Mouse (Mus musculus): ENCODE measurements around the gene Daam1. TPM values are rescaled to one million over a fixed set of nuclear protein-coding genes. Genes with fewer than 3 reads are reported as not detected.
A peak's percentile ranks its signal among the peaks of the same experiment; 100 is the strongest.

Daam1 gene
- total and polyA plus RNA-seq, 2 experiments: 7.7 to 33.4 TPM

- Histone ChIP-seq H3K27ac (replicated peaks; ENCODE audit: insufficient read depth, low read depth, low read length) (no peak overlapping the region), H3K9ac (ENCODE audit: low read depth, low read length) (no peak overlapping the region), H3K79me2 (ENCODE audit: control insufficient read depth, insufficient read depth, low read length) (no peaks in the 10 kb centered on the region), H3K27me3 (ENCODE audit: control insufficient read depth, insufficient read depth, low read length) (no peaks in the 10 kb centered on the region), H3K4me1 (ENCODE audit: control insufficient read depth, insufficient read depth, low read length) (no peaks in the 10 kb centered on the region), H3K36me3 (ENCODE audit: control insufficient read depth, insufficient read depth, low read length) (no peaks in the 10 kb centered on the region), H3K4me3 (ENCODE audit: insufficient read depth, low read depth, low read length) (no peak overlapping the region)
- no peak for TF ChIP-seq POLR2A (IDR thresholded peaks at IDR 0.05; ENCODE audit: extremely low read depth, insufficient read depth, low read length)
- WGBS: 71% methylated on average over 8 of the region's 8 CpGs
- no peak for DNase-seq (ENCODE audit: extremely low read depth, low read depth, low spot score)
These were observed 9.1 kb upstream of the Daam1 start for GRCm38 (mm10) chr12:71821743-71822142.

GRCm38 (mm10) chr12:71824927-71825326 is 6.0 kb upstream of the Daam1 start:
- no peak overlapping the region for H3K27ac ChIP-seq (replicated peaks; ENCODE audit: insufficient read depth, low read depth, low read length)
- no peaks in the 10 kb centered on the region for H3K36me3 ChIP-seq (ENCODE audit: control insufficient read depth, insufficient read depth, low read length)
- H3K4me3 ChIP-seq (ENCODE audit: insufficient read depth, low read depth, low read length): no peak overlapping the region
- H3K79me2 ChIP-seq (ENCODE audit: control insufficient read depth, insufficient read depth, low read length): no peaks in the 10 kb centered on the region
- H3K27me3 ChIP-seq (ENCODE audit: control insufficient read depth, insufficient read depth, low read length): no peaks in the 10 kb centered on the region
- H3K4me1 ChIP-seq (ENCODE audit: control insufficient read depth, insufficient read depth, low read length): no peaks in the 10 kb centered on the region
- no peak for DNase-seq (ENCODE audit: extremely low read depth, low read depth, low spot score)
- WGBS: 93% methylated on average over 6 of the region's 6 CpGs
- no peak overlapping the region for H3K9ac ChIP-seq (ENCODE audit: low read depth, low read length)
- TF ChIP-seq CTCF (IDR thresholded peaks at IDR 0.05; ENCODE audit: low read depth, low read length) (no peak), POLR2A (IDR thresholded peaks at IDR 0.05; ENCODE audit: extremely low read depth, insufficient read depth, low read length) (no peak)

- peak overlapping the region; percentile 83 for H3K4me3 ChIP-seq (ENCODE audit: insufficient read depth, low read depth, low read length)
- peaks cover 15% of the 10 kb centered on the region for H3K4me1 ChIP-seq (ENCODE audit: control insufficient read depth, insufficient read depth, low read length)
- no peaks in the 10 kb centered on the region for H3K27me3 ChIP-seq (ENCODE audit: control insufficient read depth, insufficient read depth, low read length)
- H3K9ac ChIP-seq (ENCODE audit: low read depth, low read length): peak overlapping the region; percentile 79
- no peak for DNase-seq (ENCODE audit: extremely low read depth, low read depth, low spot score)
- H3K27ac ChIP-seq (replicated peaks; ENCODE audit: insufficient read depth, low read depth, low read length): peak overlapping the region; percentile 39
- H3K36me3 ChIP-seq (ENCODE audit: control insufficient read depth, insufficient read depth, low read length): no peaks in the 10 kb centered on the region
- TF ChIP-seq CTCF (IDR thresholded peaks at IDR 0.05; ENCODE audit: low read depth, low read length) (no peak), POLR2A (IDR thresholded peaks at IDR 0.05; ENCODE audit: extremely low read depth, insufficient read depth, low read length) (no peak)
- WGBS: 11% methylated on average over 10 of the region's 10 CpGs
- H3K79me2 ChIP-seq (ENCODE audit: control insufficient read depth, insufficient read depth, low read length): peaks cover 13% of the 10 kb centered on the region; the same call in 1 of the 2 replicates
These were observed 739 bp upstream of the Daam1 start for GRCm38 (mm10) chr12:71830139-71830538.

GRCm38 (mm10) chr12:71831258-71832087 is 595 bp downstream of the Daam1 start:
- H3K4me1 ChIP-seq (ENCODE audit: control insufficient read depth, insufficient read depth, low read length): peaks cover 20% of the 10 kb centered on the region
- peak overlapping the region; percentile 86 for H3K4me3 ChIP-seq (ENCODE audit: insufficient read depth, low read depth, low read length)
- H3K9ac ChIP-seq (ENCODE audit: low read depth, low read length): peak overlapping the region; percentile 92
- H3K27me3 ChIP-seq (ENCODE audit: control insufficient read depth, insufficient read depth, low read length): no peaks in the 10 kb centered on the region
- TF ChIP-seq CTCF (IDR thresholded peaks at IDR 0.05; ENCODE audit: low read depth, low read length) (no peak), POLR2A (IDR thresholded peaks at IDR 0.05; ENCODE audit: extremely low read depth, insufficient read depth, low read length) (no peak)
- H3K36me3 ChIP-seq (ENCODE audit: control insufficient read depth, insufficient read depth, low read length): no peaks in the 10 kb centered on the region
- under 1% methylated on average over 59 of the region's 59 CpGs for WGBS
- H3K79me2 ChIP-seq (ENCODE audit: control insufficient read depth, insufficient read depth, low read length): peaks cover 14% of the 10 kb centered on the region; the same call in 1 of the 2 replicates
- peak overlapping the region; percentile 77 for H3K27ac ChIP-seq (replicated peaks; ENCODE audit: insufficient read depth, low read depth, low read length)
- DNase-seq (ENCODE audit: extremely low read depth, low read depth, low spot score): no peak

GRCm38 (mm10) chr12:71832225-71832624 is 1.3 kb downstream of the Daam1 start:
- no peak for TF ChIP-seq CTCF (IDR thresholded peaks at IDR 0.05; ENCODE audit: low read depth, low read length)
- TF ChIP-seq POLR2A (IDR thresholded peaks at IDR 0.05; ENCODE audit: extremely low read depth, insufficient read depth, low read length): no peak
- H3K27me3 ChIP-seq (ENCODE audit: control insufficient read depth, insufficient read depth, low read length): no peaks in the 10 kb centered on the region
- peak; percentile 59 for DNase-seq (ENCODE audit: extremely low read depth, low read depth, low spot score)
- H3K4me3 ChIP-seq (ENCODE audit: insufficient read depth, low read depth, low read length): peak overlapping the region; percentile 86
- no peaks in the 10 kb centered on the region for H3K36me3 ChIP-seq (ENCODE audit: control insufficient read depth, insufficient read depth, low read length)
- no peak overlapping the region for H3K27ac ChIP-seq (replicated peaks; ENCODE audit: insufficient read depth, low read depth, low read length)
- WGBS: 1% methylated on average over 12 of the region's 12 CpGs
- peak overlapping the region; percentile 92 for H3K9ac ChIP-seq (ENCODE audit: low read depth, low read length)
- peaks cover 14% of the 10 kb centered on the region; the same call in 1 of the 2 replicates for H3K79me2 ChIP-seq (ENCODE audit: control insufficient read depth, insufficient read depth, low read length)
- H3K4me1 ChIP-seq (ENCODE audit: control insufficient read depth, insufficient read depth, low read length): peaks cover 27% of the 10 kb centered on the region

GRCm38 (mm10) chr12:71834041-71834440 is 3.2 kb downstream of the Daam1 start:
- Histone ChIP-seq H3K4me1 (ENCODE audit: control insufficient read depth, insufficient read depth, low read length) (peaks cover 37% of the 10 kb centered on the region), H3K9ac (ENCODE audit: low read depth, low read length) (peak overlapping the region; percentile 67), H3K27ac (replicated peaks; ENCODE audit: insufficient read depth, low read depth, low read length) (peak overlapping the region; percentile 81), H3K4me3 (ENCODE audit: insufficient read depth, low read depth, low read length) (no peak overlapping the region), H3K27me3 (ENCODE audit: control insufficient read depth, insufficient read depth, low read length) (no peaks in the 10 kb centered on the region), H3K36me3 (ENCODE audit: control insufficient read depth, insufficient read depth, low read length) (no peaks in the 10 kb centered on the region), H3K79me2 (ENCODE audit: control insufficient read depth, insufficient read depth, low read length) (peaks cover 23% of the 10 kb centered on the region; the same call in 1 of the 2 replicates)
- no peak for DNase-seq (ENCODE audit: extremely low read depth, low read depth, low spot score)
- 13% methylated on average over 7 of the region's 7 CpGs for WGBS
- TF ChIP-seq CTCF (IDR thresholded peaks at IDR 0.05; ENCODE audit: low read depth, low read length) (no peak), POLR2A (IDR thresholded peaks at IDR 0.05; ENCODE audit: extremely low read depth, insufficient read depth, low read length) (no peak)
